Mouse (Mus musculus) MN1 (cell line): ENCODE results near the gene Mob3c.

ENCODE experiments used
- DNase-seq: peaks from one replicate; pipeline ENCODE4 v3.0.0-alpha.2; 2016; ENCODE audit warnings: low spot score

Gene Mob3c

DNA sequence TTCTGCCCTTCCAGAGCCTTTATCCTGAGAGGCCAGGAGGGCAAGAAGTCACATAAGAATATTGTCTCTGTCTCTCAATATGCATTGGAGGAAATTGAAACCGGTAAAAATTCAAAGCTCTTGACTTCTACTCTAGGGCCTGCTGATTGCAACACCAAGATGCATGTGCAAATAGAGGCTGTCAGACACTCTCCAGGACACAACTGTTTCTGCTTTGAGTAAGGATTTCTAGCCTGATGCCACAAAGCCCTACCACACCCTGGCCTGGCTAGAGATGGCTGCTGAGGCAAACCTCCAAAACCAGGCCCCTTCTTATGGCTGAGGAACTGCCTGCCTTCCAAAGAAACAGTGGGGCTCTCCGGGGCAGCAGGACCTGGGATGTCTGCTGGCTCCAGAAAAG, 7.7 kb downstream of the Mob3c start:
- DNase-seq = no peak

GRCm38 (mm10) chr4:115838196-115838595, 10.3 kb downstream of the Mob3c start:
- DNase-seq = no peak

- peak; percentile 89 for DNase-seq
Measured at GRCm38 (mm10) chr4:115838696-115839641, 11.1 kb downstream of the Mob3c start, which contains the start of gene Mknk1. TSS of gene Mknk1 (plus strand) at chr4:115839198.

DNA sequence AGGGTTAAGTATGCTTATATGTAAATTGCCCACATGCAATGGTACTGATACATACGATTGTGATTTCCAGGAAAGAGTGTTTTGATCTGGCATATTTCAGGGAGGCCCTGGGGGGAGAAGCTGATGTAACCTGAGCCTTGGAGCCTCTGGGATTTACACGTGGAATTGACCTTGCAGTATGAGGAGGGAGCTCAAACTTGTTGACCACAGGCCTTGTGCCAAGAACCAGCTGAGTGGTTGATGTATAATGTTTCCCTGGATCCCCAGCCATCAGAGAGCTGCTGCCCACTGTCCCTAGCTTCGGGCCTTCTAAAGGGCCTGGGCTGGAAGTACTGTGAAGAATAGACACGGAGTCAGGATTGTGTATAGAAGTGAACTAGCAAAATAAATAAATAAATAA, 12.1 kb downstream of the Mob3c start:
- DNase-seq = peak; percentile 19

DNA sequence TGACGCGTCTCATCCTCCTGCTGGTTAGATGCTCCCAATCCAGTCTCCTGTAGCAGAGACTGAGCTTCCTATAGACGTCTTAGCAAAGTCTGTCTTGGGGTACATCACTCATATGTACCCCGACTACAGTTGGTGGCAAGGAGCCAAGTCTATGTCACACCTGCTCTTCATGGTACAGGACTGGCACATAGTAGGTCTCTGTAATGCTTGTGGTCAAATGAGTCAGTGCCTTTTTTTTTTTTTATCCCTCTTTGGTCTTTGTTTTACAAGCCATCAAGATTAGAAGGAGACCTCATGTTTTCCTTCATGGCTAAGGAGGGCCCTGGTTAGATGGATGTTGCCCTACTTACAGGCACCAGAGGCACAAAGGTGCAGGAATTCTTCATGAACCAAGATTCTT, 12.9 kb downstream of the Mob3c start:
- no peak for DNase-seq

DNA sequence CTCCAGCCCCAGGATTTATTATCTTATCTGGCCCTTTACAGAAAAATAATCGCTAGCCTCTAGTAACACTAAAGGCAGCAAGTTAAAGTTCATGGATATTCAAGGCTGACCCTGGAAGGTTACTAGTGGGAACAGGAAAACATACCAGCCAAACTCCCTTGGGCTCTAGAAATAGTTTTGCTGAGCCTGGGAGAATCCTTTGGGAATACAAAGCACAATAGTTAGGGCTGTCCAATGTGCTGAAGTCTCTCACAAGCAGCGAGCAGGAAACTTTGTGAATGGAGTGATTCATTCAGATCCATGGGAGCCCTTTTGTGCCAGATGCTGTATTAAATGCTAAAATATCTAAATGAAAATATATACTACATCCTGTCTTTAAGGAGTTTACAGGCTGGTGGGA, 18.8 kb downstream of the Mob3c start:
- no peak for DNase-seq

DNA sequence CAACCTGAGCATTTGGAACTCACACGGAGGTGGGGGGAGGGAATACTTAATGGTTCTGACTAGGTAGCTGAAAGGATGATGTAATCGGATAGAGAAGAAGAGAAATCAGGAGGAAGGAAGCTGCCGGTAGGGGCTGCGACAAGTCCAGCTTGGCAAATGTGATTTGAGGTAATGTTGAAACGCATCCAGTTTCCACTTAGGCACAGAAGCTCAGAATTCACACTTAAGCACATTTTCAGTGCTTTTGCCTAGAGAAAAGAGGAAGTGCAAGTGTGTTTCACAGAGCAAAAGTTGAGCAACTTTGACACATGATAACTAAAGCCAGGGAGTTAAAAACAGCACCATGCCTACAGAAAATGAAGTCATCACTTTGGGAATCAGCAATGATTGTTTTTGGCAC, 19.5 kb downstream of the Mob3c start:
- DNase-seq = peak; percentile 62

DNA sequence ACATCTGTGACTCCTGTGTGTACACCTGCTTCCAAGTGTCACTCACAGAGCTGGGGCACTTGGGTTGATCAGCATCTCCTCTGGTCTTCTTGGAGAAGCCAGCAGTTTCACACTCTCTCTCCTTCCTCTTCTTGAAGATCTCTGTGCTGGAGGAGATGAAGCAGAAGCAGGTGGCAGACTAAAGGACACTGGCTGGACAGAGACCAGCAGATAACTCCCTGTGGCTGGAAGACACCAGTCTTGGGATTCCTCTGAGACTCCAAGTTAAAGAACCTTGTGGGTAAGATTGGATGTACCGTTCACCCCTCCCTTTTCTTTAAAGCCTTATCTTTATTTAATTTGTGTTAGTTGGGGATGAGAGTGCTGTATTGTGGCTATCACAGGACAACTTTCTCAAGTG, 20.2 kb downstream of the Mob3c start:
- DNase-seq = no peak

- no peak for DNase-seq
Measured at GRCm38 (mm10) chr4:115848990-115849677, 21.2 kb downstream of the Mob3c start.

- no peak for DNase-seq
Measured at GRCm38 (mm10) chr4:115850111-115850510, 22.2 kb downstream of the Mob3c start.

GRCm38 (mm10) chr4:115850631-115851030, 22.7 kb downstream of the Mob3c start:
- DNase-seq = no peak

DNA sequence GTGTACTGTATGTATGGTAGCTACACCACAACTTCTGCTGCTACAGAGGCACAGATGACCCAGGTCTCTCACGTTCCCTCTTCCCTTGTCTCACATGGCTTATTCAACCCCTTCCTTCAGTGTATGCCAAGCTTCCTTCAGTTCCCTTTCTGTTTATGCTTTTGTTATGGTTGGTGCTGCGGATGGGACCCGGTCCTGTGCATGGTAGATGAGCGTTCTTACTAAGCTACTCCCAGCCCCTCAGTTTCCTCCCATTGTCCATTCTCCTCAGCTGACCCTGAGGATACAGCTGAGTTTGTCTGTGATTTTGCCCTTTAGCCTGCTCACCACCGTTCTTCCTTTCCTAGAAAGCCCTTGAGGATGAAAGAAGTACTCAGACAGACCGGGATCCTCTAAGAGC, 23.7 kb downstream of the Mob3c start:
- no peak for DNase-seq

DNA sequence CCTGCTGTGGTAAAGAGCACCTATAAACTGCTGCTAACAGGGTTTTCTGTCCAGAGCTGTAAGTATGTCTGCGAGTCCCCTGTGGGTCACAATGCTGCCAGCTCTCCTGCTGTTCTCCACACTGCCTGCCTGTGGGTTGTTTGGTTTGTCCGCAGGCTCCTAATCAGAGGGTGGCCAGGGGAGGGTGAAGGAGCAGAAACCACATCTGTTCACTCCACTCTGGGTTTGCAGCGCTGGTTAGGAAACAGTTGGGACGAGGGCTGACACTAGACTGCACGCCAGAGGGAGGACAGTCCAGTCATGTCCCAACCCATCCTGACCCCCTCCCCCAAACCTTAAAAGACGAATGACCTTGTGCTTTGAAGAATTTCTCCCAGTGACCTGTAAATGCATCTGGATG, 27.2 kb downstream of the Mob3c start:
- DNase-seq = no peak

- DNase-seq = no peak
Measured at GRCm38 (mm10) chr4:115855609-115856008, 27.7 kb downstream of the Mob3c start.

GRCm38 (mm10) chr4:115856282-115856681, 28.4 kb downstream of the Mob3c start:
- no peak for DNase-seq

DNA sequence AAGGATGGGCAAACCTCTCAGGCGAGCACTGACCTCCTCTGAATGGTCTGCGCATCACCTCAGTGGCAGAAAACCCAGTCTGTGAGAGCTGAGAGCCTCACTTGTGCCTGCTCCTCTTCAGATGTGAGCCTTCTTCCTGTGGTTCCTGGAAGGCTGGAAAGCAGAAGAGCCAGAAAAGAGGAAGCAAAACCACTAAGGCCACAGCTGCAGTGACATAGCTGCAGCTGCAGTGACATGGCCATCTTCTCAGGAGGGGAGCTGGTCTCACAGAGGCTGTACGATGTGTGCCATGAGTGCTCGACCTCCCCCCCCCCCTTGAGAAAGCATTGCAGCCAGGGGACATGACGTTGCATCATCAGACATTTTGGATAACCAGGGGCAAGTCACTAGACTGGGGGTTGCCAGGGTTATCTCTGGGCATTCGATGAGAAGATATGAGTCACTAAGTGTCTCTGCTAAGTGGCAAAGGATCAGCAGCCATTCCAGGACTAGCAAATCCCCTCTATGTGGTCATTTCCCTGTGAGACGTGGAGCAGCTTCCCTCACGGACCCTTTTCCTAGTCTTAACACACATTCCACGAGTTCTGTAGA, 29.5 kb downstream of the Mob3c start:
- peak; percentile 10 for DNase-seq

GRCm38 (mm10) chr4:115863352-115863751, 35.5 kb downstream of the Mob3c start:
- DNase-seq = no peak

DNA sequence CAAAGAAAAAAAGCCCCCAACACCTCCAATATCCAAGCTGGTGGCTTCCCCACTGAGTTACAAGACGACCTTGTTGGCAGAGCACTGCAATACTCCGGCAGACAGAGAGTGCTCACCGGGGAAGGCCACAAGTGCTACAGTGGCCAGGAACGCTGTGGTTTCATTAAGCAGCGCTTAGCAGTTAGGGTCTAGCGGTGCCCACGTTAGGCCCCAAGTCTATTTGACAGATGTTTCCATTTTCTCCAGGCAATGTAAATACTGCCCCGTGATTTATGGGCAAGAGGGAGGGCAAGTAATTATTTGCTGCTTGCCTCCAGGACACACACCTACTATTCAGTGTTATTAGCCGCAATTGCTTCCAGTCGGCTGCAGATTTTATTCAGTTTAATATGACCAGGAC, 36.0 kb downstream of the Mob3c start:
- DNase-seq = no peak

- DNase-seq = no peak
Measured at GRCm38 (mm10) chr4:115869512-115870210, 41.8 kb downstream of the Mob3c start.

DNA sequence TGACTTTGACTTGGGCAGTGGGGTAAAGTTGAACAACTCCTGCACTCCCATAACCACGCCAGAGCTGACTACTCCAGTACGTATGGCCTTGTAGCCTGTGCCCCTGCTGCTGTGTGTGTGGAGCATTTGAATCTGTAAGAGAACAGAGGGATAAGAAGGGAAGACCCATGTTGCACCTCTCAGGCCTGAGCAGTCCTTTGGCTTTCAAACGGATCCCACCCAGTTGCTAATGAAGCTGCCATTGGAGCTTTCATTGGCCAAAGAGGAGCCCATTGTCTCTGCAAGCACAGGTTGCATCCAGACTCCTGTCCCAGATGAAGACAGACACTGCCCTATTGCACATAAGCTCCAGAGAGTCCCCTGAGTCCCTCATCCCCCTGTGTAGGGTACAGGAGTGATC, 45.3 kb downstream of the Mob3c start:
- DNase-seq = no peak

- DNase-seq = no peak
Measured at GRCm38 (mm10) chr4:115878216-115878678, 50.4 kb downstream of the Mob3c start.

DNA sequence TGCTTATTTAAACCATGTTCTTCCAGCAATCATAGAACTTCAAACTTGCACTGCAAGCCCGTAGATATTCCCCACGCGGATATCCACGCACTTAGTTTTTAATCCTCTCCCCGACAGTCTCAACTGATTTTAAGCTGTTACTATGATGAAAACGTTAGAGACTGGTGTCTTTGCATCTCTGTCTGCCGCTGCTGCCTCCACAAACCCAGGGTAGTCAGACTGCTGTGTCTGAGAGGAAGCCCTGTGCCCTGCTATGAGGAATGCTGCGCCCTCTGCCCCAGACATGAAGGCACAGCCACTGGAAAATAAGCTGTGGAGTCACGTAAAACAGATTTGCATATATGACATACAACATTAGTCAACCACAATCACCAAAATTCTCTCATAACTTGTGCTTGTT, 50.9 kb downstream of the Mob3c start:
- DNase-seq = no peak
